Mouse (Mus musculus) neural tube, embryonic 15.5 days (tissue): Measurements from ENCODE around the gene Siah3. TPM values are rescaled to one million over a fixed set of nuclear protein-coding genes. Genes with fewer than 3 reads are reported as not detected.

Experiments used
- ATAC-seq: fragments of 200-750 bp; cut with Nextera tagmentation; 2 replicates; pipeline ENCODE4 v1.8.0; 2017; ENCODE audit warnings: mild to moderate bottlenecking, moderate TSS enrichment, moderate library complexity; ENCODE audit not compliant: low FRiP score
- H3K27ac ChIP-seq: fragments of 300-500 bp; sonication (generic); replicated peaks from 2 replicates; pipeline ENCODE4 v1.5.1; 2015; ENCODE audit warnings: mild to moderate bottlenecking, inconsistent platforms
- H3K27me3 ChIP-seq: fragments of 300-500 bp; sonication (generic); replicated peaks from 2 replicates; pipeline ENCODE4 v1.6.1; 2015; ENCODE audit warnings: inconsistent platforms
- H3K36me3 ChIP-seq: fragments of 300-500 bp; sonication (generic); 2 replicates; pipeline ENCODE4 v1.6.1; 2015; ENCODE audit warnings: inconsistent platforms
- H3K4me1 ChIP-seq: fragments of 300-500 bp; sonication (generic); 2 replicates; pipeline ENCODE4 v1.6.1; 2015; ENCODE audit warnings: inconsistent platforms
- H3K4me2 ChIP-seq: fragments of 300-500 bp; sonication (generic); 2 replicates; pipeline ENCODE4 v1.6.1; 2015; ENCODE audit warnings: inconsistent platforms, mild to moderate bottlenecking, moderate library complexity
- H3K4me3 ChIP-seq: fragments of 300-500 bp; sonication (generic); replicated peaks from 2 replicates; pipeline ENCODE4 v1.5.1; 2015; ENCODE audit warnings: mild to moderate bottlenecking, inconsistent platforms
- H3K9ac ChIP-seq: fragments of 300-500 bp; sonication (generic); replicated peaks from 2 replicates; pipeline ENCODE4 v1.6.1; 2015; ENCODE audit warnings: mild to moderate bottlenecking, inconsistent platforms
- H3K9me3 ChIP-seq: fragments of 300-500 bp; sonication (generic); replicated peaks from 2 replicates; pipeline ENCODE4 v1.6.1; 2016; ENCODE audit warnings: inconsistent platforms
- WGBS: fragments of 180-500 bp; shearing (Covaris S2); methylation state at CpG from one replicate; pipeline ENCODE4 v1.1.7; 2015; ENCODE audit warnings: mixed read lengths; 5-methylcytosine and 5-hydroxymethylcytosine counted together
- polyA plus RNA-seq: library from polyadenylated mRNA; unstranded; fragments of >200 nt; fragmentation: Nextera tagmentation; extraction: Ambion mirVana; gene quantifications from 2 replicates; pipeline ENCODE4 v1.2.1, GENCODE M21; 2015

Gene Siah3
- polyA plus RNA-seq = 5.1 and 6.0 TPM in 2 replicates

GRCm38 (mm10) chr14:75455743-75456421 lies at the start of gene Siah3:
Siah3 (plus strand) TSS chr14:75455982.
- Histone ChIP-seq H3K9ac (peak within 1 kb of the TSS; percentile 61), H3K9me3 (no peaks in the 10 kb centered on the region)
- 8% methylated on average over 18 of the region's 18 CpGs for WGBS

DNA sequence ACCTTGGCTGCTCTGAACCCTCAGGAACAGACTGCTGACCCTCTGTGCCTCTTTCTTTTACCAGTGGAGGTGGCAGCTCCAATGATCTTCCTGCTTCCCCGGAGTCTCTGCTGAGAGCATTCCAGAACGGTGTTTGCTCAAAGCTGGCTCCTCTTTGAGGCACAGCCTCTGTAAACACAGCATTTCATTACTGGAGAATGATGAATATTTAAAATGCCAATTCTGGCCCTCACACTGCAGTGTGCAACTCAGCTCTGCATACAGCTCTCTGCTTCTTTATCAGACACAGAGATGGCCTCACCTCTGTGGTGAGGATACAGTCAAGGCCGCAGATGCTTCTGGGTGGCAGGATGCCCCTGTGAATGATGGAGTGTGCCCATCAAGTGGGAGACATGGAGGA lies 46.0 kb upstream of the Siah3 start:
- Histone ChIP-seq H3K4me3 (no peak overlapping the region), H3K9me3 (no peaks in the 10 kb centered on the region), H3K4me2 (no peak overlapping the region), H3K4me1 (0 out of 2 replicates have a peak, but pooled peaks cover 4% of the 10 kb centered on the region), H3K9ac (no peak overlapping the region), H3K27ac (no peak overlapping the region), H3K36me3 (no peaks in the 10 kb centered on the region), H3K27me3 (no peaks in the 10 kb centered on the region)
- ATAC-seq = no peak
- WGBS = 67% methylated on average over 3 of the region's 3 CpGs

More at GRCm38 (mm10) chr14:75455743-75456421, at the start of gene Siah3:
- ATAC-seq = peak; percentile 58
- Histone ChIP-seq H3K4me2 (peak within 1 kb of the TSS; percentile 67), H3K4me1 (peaks cover 67% of the 10 kb centered on the region), H3K27me3 (no peaks in the 10 kb centered on the region), H3K4me3 (peak within 1 kb of the TSS; percentile 52), H3K36me3 (no peaks in the 10 kb centered on the region), H3K27ac (peak within 1 kb of the TSS; percentile 90)

- ATAC-seq = no peak
- 71% methylated on average over 4 of the region's 4 CpGs for WGBS
Measured at GRCm38 (mm10) chr14:75410392-75410791, 45.4 kb upstream of the Siah3 start.

DNA sequence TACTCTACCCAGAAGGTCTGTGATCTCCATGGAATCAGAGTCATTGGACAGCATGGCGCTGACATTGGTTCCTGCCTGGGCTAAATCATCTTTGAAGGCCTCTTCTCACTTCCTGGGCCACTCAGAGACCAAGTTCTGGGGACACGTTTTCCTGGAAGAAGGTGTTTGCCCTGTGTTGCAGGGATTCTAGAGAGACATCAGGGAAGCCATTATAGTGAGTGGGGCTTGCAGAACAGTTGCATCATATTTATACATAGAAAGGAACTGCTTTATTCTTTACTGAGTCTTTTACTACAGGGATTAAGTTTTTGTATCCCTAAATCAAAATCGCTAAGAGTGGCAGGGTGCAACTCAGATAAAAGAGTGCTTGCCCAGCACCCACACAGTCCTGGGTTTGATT lies 37.1 kb upstream of the Siah3 start:
- Histone ChIP-seq H3K9me3 (no peaks in the 10 kb centered on the region), H3K4me3 (no peak overlapping the region), H3K36me3 (no peaks in the 10 kb centered on the region), H3K4me1 (no peaks in the 10 kb centered on the region), H3K9ac (no peak overlapping the region), H3K27me3 (no peaks in the 10 kb centered on the region), H3K27ac (no peak overlapping the region), H3K4me2 (no peak overlapping the region)
- ATAC-seq = no peak
- WGBS = 82% methylated on average over 3 of the region's 3 CpGs

More at GRCm38 (mm10) chr14:75410392-75410791, 45.4 kb upstream of the Siah3 start:
- Histone ChIP-seq H3K4me1 (0 out of 2 replicates have a peak, but pooled peaks cover 4% of the 10 kb centered on the region), H3K27me3 (no peaks in the 10 kb centered on the region), H3K9me3 (no peaks in the 10 kb centered on the region), H3K27ac (no peak overlapping the region), H3K4me3 (no peak overlapping the region), H3K4me2 (no peak overlapping the region), H3K36me3 (no peaks in the 10 kb centered on the region), H3K9ac (no peak overlapping the region)

GRCm38 (mm10) chr14:75419876-75420275 lies 35.9 kb upstream of the Siah3 start:
- no peak for ATAC-seq
- H3K4me2 ChIP-seq = no peak overlapping the region
- no peak overlapping the region for H3K4me3 ChIP-seq
- H3K4me1 ChIP-seq = no peaks in the 10 kb centered on the region
- no peaks in the 10 kb centered on the region for H3K9me3 ChIP-seq
- H3K27me3 ChIP-seq = no peaks in the 10 kb centered on the region
- no peak overlapping the region for H3K27ac ChIP-seq
- H3K36me3 ChIP-seq = no peaks in the 10 kb centered on the region
- WGBS = 92% methylated on average over 7 of the region's 7 CpGs
- no peak overlapping the region for H3K9ac ChIP-seq

GRCm38 (mm10) chr14:75420811-75421210 lies 35.0 kb upstream of the Siah3 start:
- whole genome bisulfite sequencing = 64% methylated on average over 6 of the region's 6 CpGs
- H3K27me3 ChIP-seq = no peaks in the 10 kb centered on the region
- no peaks in the 10 kb centered on the region for H3K9me3 ChIP-seq
- no peaks in the 10 kb centered on the region for H3K36me3 ChIP-seq
- H3K9ac ChIP-seq = no peak overlapping the region
- H3K4me1 ChIP-seq = no peaks in the 10 kb centered on the region
- H3K4me3 ChIP-seq = no peak overlapping the region
- H3K27ac ChIP-seq = no peak overlapping the region
- H3K4me2 ChIP-seq = no peak overlapping the region
- no peak for ATAC-seq

DNA sequence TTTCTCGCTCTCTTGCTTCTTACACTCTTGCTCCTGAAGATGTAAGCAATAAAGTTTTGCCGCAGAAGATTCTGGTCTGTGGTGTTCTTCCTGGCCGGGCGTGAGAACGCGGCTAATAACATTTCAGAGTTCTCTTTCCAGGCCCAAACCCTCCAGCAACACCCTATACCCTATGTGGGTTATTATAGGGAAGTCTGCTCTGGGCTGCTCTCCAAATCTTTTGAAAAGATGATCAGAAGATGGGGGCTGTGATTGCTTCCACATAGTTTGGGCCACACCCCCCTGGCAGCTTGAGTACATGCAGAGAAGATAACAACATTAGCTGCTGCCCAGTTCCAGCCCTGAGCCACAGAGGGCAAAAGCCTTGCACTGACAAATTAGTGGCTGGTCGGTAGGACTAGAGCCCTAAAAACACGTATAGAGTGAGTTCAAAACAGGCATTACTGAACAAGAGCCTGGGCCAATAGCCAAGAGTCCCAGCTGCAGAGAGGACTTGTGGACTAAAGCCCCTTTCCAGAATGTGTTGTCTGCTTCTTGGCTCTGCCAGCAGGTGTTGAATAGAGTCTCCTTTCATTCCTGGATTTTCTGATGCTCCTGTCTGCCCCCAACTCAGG lies 24.5 kb upstream of the Siah3 start:
- no peaks in the 10 kb centered on the region for H3K36me3 ChIP-seq
- 82% methylated on average over 7 of the region's 8 CpGs for WGBS
- H3K9ac ChIP-seq = no peak overlapping the region
- no peaks in the 10 kb centered on the region for H3K9me3 ChIP-seq
- H3K4me3 ChIP-seq = no peak overlapping the region
- ATAC-seq = no peak
- no peak overlapping the region for H3K4me2 ChIP-seq
- no peak overlapping the region for H3K27ac ChIP-seq
- no peaks in the 10 kb centered on the region for H3K27me3 ChIP-seq
- H3K4me1 ChIP-seq = peaks cover 12% of the 10 kb centered on the region

DNA sequence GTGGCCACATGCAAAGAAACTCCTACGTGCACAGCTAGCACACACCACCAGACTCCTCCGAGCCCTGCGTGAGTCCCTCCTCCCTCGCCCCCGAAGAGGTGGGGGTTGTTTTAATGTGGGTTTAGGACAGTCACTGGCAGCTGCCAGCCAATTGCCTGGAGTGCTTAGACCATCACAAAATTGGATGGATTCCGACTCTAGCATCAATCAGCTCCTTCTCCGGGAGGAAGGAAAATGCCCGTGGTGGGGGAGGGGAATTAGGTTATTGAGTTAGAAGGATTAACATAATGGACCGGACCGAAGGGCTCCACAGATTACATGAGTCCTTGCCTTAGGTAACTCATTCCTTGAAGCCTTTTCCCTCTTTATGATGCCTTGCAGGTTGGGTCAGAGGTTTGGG lies 22.9 kb upstream of the Siah3 start:
- H3K27ac ChIP-seq = no peak overlapping the region; the same call in 1 of the 2 replicates
- WGBS = 59% methylated on average over 10 of the region's 10 CpGs
- H3K9ac ChIP-seq = no peak overlapping the region
- H3K4me1 ChIP-seq = peaks cover 12% of the 10 kb centered on the region
- ATAC-seq = peak; percentile 41; the same call in 1 of the 2 replicates
- H3K4me3 ChIP-seq = no peak overlapping the region
- no peak overlapping the region for H3K4me2 ChIP-seq
- H3K9me3 ChIP-seq = no peaks in the 10 kb centered on the region
- H3K27me3 ChIP-seq = no peaks in the 10 kb centered on the region
- H3K36me3 ChIP-seq = no peaks in the 10 kb centered on the region

- 74% methylated on average over 10 of the region's 10 CpGs for WGBS
Measured at GRCm38 (mm10) chr14:75434576-75434975, 21.2 kb upstream of the Siah3 start.

DNA sequence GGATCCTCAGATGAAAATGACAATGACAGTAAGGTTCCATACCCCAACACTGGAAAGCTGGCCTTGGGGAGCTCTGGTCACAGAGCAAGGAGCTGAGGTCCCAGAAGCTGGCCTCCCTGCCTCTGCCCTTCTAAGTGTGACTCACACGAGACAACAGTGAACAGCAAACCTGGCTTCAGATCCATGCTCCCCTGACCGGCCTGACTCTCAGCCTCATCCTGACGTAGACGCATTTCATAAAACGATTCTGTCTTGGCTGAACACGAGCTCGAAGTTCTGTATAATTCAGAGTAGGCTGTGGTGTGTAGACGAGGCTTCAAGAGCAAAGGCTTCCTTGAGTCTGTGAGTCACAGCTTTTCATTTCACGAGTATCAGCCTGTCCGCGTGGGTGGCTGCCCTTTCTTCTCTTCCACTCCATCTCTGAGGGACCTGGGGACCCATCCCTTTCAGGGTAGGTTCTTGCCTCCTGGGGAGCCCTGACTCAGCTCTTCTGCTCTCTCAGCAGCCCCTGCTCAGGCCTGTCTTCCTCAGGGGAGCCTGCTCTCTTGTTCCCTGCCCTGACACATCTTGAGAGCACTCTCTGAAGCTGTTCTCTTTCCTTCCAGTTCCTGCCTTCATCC lies 11.2 kb upstream of the Siah3 start:
- H3K27me3 ChIP-seq = no peaks in the 10 kb centered on the region
- no peak for ATAC-seq
- no peak overlapping the region for H3K4me3 ChIP-seq
- no peaks in the 10 kb centered on the region for H3K36me3 ChIP-seq
- H3K27ac ChIP-seq = no peak overlapping the region; the same call in 1 of the 2 replicates
- no peaks in the 10 kb centered on the region for H3K9me3 ChIP-seq
- peak overlapping the region; percentile 58; the same call in 1 of the 2 replicates for H3K4me2 ChIP-seq
- WGBS = 75% methylated on average over 11 of the region's 11 CpGs
- 0 out of 2 replicates have a peak overlapping the region, but pooled peaks have one; percentile 3 for H3K9ac ChIP-seq
- peaks cover 19% of the 10 kb centered on the region for H3K4me1 ChIP-seq

More at GRCm38 (mm10) chr14:75434576-75434975, 21.2 kb upstream of the Siah3 start:
- Histone ChIP-seq H3K9ac (no peak overlapping the region), H3K4me3 (no peak overlapping the region), H3K27me3 (no peaks in the 10 kb centered on the region), H3K27ac (no peak overlapping the region), H3K36me3 (no peaks in the 10 kb centered on the region), H3K9me3 (no peaks in the 10 kb centered on the region), H3K4me2 (no peak overlapping the region), H3K4me1 (peaks cover 12% of the 10 kb centered on the region)
- ATAC-seq = no peak

DNA sequence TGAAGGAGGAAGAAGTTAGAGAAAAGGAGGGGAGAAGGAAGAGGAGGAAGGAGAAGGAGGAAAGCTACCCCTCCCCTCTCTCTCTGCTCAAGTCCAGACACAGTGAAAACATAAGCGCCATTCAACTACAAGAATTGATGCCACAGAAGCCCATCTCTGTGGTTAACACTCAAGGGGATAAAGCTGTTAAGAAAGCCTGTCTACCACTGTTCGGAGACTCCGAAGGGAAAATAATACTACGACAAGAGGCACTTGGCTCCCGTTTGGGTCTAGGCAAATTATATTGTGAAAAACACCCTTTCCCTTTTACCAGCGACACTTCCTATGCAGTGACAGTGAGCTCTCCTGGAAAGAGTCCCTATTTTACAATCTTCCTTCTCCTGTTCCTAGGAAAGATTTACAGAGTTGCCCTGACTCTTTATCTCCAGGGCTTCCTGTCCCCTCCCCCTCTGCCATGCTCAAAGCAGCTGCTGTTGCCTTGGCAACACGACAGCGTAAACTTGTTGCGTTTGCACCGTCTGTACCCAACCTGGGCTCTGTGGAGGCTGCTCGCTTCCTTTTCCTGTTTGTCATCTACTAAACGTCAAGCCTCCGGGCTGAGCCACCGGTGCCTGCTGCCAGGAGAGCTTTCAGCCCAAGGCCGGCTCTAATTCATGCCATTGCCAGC lies 10.4 kb upstream of the Siah3 start:
- Histone ChIP-seq H3K27ac (peak overlapping the region; percentile 66), H3K9me3 (no peaks in the 10 kb centered on the region), H3K36me3 (no peaks in the 10 kb centered on the region), H3K4me2 (peak overlapping the region; percentile 58), H3K4me3 (peak overlapping the region; percentile 32), H3K4me1 (peaks cover 19% of the 10 kb centered on the region), H3K27me3 (no peaks in the 10 kb centered on the region), H3K9ac (peak overlapping the region; percentile 28)
- peak; percentile 89 for ATAC-seq
- 3% methylated on average over 15 of the region's 15 CpGs for WGBS
